Mouse (Mus musculus) stomach, embryonic 15.5 days (tissue): Measurements from ENCODE around the gene Pkm. TPM values are rescaled to one million over a fixed set of nuclear protein-coding genes. Genes with fewer than 3 reads are reported as not detected.

ENCODE experiments used
- ATAC-seq: fragments of 200-750 bp; cut with Nextera tagmentation; 2 replicates; pipeline ENCODE4 v1.8.0; 2017; ENCODE audit warnings: low read depth, moderate number of reproducible peaks, moderate TSS enrichment; ENCODE audit not compliant: insufficient read depth, low FRiP score
- H3K27ac ChIP-seq: fragments of 300-500 bp; sonication (generic); 2 replicates; pipeline ENCODE4 v1.5.1; 2015; ENCODE audit warnings: mild to moderate bottlenecking, inconsistent platforms
- H3K27me3 ChIP-seq: fragments of 300-500 bp; sonication (generic); replicated peaks from 2 replicates; pipeline ENCODE4 v1.6.1; 2015; ENCODE audit warnings: inconsistent platforms
- H3K36me3 ChIP-seq: fragments of 300-500 bp; sonication (generic); 2 replicates; pipeline ENCODE4 v1.6.1; 2015; ENCODE audit warnings: inconsistent platforms
- H3K4me1 ChIP-seq: fragments of 300-500 bp; sonication (generic); 2 replicates; pipeline ENCODE4 v1.6.1; 2015; ENCODE audit warnings: inconsistent platforms
- H3K4me2 ChIP-seq: fragments of 300-500 bp; sonication (generic); 2 replicates; pipeline ENCODE4 v1.6.1; 2015; ENCODE audit warnings: mild to moderate bottlenecking, inconsistent platforms
- H3K4me3 ChIP-seq: fragments of 300-500 bp; sonication (generic); replicated peaks from 2 replicates; pipeline ENCODE4 v1.5.1; 2015; ENCODE audit warnings: inconsistent platforms
- H3K9ac ChIP-seq: fragments of 300-500 bp; sonication (generic); 2 replicates; pipeline ENCODE4 v1.6.1; 2015; ENCODE audit warnings: inconsistent platforms
- H3K9me3 ChIP-seq: fragments of 300-500 bp; sonication (generic); 2 replicates; pipeline ENCODE4 v1.6.1; 2016; ENCODE audit warnings: inconsistent platforms
- WGBS: fragments of 180-500 bp; shearing (Covaris S2); methylation state at CpG from one replicate; pipeline ENCODE4 v1.1.7; 2015; 5-methylcytosine and 5-hydroxymethylcytosine counted together
- polyA plus RNA-seq: library from polyadenylated mRNA; unstranded; fragments of >200 nt; fragmentation: Nextera tagmentation; extraction: Ambion mirVana; gene quantifications from 2 replicates; pipeline ENCODE4 v1.2.1, GENCODE M21; 2015

Pkm gene
- polyA plus RNA-seq, 1 experiment from 2014 or later, result 989 TPM

GRCm38 (mm10) chr9:59667904-59668303, 11.7 kb downstream of the Pkm start:
- H3K4me2 ChIP-seq, result no peak overlapping the region

GRCm38 (mm10) chr9:59668473-59668872, 12.3 kb downstream of the Pkm start:
- H3K9me3 ChIP-seq, result no peaks in the 10 kb centered on the region
- no peak for ATAC-seq
- no peak overlapping the region for H3K4me2 ChIP-seq
- no peak overlapping the region for H3K4me3 ChIP-seq
- 83% methylated on average over 7 of the region's 7 CpGs for WGBS
- no peak overlapping the region for H3K9ac ChIP-seq
- no peaks in the 10 kb centered on the region for H3K27me3 ChIP-seq
- peaks cover 79% of the 10 kb centered on the region for H3K36me3 ChIP-seq
- peaks cover 4% of the 10 kb centered on the region; the same call in 1 of the 2 replicates for H3K4me1 ChIP-seq
- no peak overlapping the region for H3K27ac ChIP-seq

More at GRCm38 (mm10) chr9:59667904-59668303, 11.7 kb downstream of the Pkm start:
- 65% methylated on average over 6 of the region's 6 CpGs for WGBS
- H3K4me3 ChIP-seq, result no peak overlapping the region
- H3K27ac ChIP-seq, result no peak overlapping the region
- H3K4me1 ChIP-seq, result peaks cover 8% of the 10 kb centered on the region
- H3K9me3 ChIP-seq, result no peaks in the 10 kb centered on the region
- no peaks in the 10 kb centered on the region for H3K27me3 ChIP-seq
- no peak for ATAC-seq
- peaks cover 75% of the 10 kb centered on the region for H3K36me3 ChIP-seq
- H3K9ac ChIP-seq, result no peak overlapping the region

- Histone ChIP-seq H3K27me3 (no peaks in the 10 kb centered on the region), H3K36me3 (peaks cover 84% of the 10 kb centered on the region), H3K4me2 (no peak overlapping the region), H3K4me3 (no peak overlapping the region), H3K4me1 (peaks cover 1% of the 10 kb centered on the region; the same call in 1 of the 2 replicates), H3K9me3 (no peaks in the 10 kb centered on the region), H3K9ac (no peak overlapping the region), H3K27ac (no peak overlapping the region)
- ATAC-seq, result no peak
- WGBS, result 82% methylated on average over 4 of the region's 4 CpGs
Observed at GRCm38 (mm10) chr9:59669172-59669571, 13.0 kb downstream of the Pkm start.

GRCm38 (mm10) chr9:59672195-59672894, 16.2 kb downstream of the Pkm start:
- Histone ChIP-seq H3K4me1 (no peaks in the 10 kb centered on the region), H3K4me3 (no peak overlapping the region), H3K4me2 (no peak overlapping the region), H3K9me3 (no peaks in the 10 kb centered on the region), H3K9ac (no peak overlapping the region), H3K27ac (no peak overlapping the region), H3K36me3 (peaks cover 84% of the 10 kb centered on the region), H3K27me3 (no peaks in the 10 kb centered on the region)
- no peak for ATAC-seq
- WGBS, result 85% methylated on average over 12 of the region's 12 CpGs

- Histone ChIP-seq H3K27me3 (no peaks in the 10 kb centered on the region), H3K9ac (no peak overlapping the region), H3K4me1 (no peaks in the 10 kb centered on the region), H3K36me3 (peaks cover 85% of the 10 kb centered on the region), H3K9me3 (no peaks in the 10 kb centered on the region), H3K4me3 (no peak overlapping the region), H3K27ac (no peak overlapping the region), H3K4me2 (no peak overlapping the region)
- WGBS, result 67% methylated on average over 2 of the region's 2 CpGs
- no peak for ATAC-seq
Observed at GRCm38 (mm10) chr9:59673427-59673826, 17.3 kb downstream of the Pkm start.

- H3K4me1 ChIP-seq, result peaks cover 6% of the 10 kb centered on the region; the same call in 1 of the 2 replicates
- 85% methylated on average over 14 of the region's 14 CpGs for WGBS
- no peaks in the 10 kb centered on the region for H3K9me3 ChIP-seq
- H3K9ac ChIP-seq, result no peak overlapping the region
- no peak overlapping the region for H3K4me2 ChIP-seq
- no peak for ATAC-seq
- no peak overlapping the region for H3K27ac ChIP-seq
- peaks cover 78% of the 10 kb centered on the region for H3K36me3 ChIP-seq
- H3K4me3 ChIP-seq, result no peak overlapping the region
- no peaks in the 10 kb centered on the region for H3K27me3 ChIP-seq
Observed at GRCm38 (mm10) chr9:59675598-59675997, 19.4 kb downstream of the Pkm start.

- no peak for ATAC-seq
- WGBS, result 14% methylated on average over 1 of the region's 1 CpGs
- Histone ChIP-seq H3K4me3 (no peak overlapping the region), H3K9me3 (no peaks in the 10 kb centered on the region), H3K27ac (no peak overlapping the region), H3K9ac (no peak overlapping the region), H3K4me2 (no peak overlapping the region), H3K4me1 (peaks cover 9% of the 10 kb centered on the region; the same call in 1 of the 2 replicates), H3K27me3 (0 out of 2 replicates have a peak, but pooled peaks cover 5% of the 10 kb centered on the region), H3K36me3 (peaks cover 54% of the 10 kb centered on the region)
Observed at GRCm38 (mm10) chr9:59678313-59678712, 22.1 kb downstream of the Pkm start.

- peak within 1 kb of the TSS; percentile 52 for H3K4me3 ChIP-seq
- no peaks in the 10 kb centered on the region for H3K9me3 ChIP-seq
- ATAC-seq, result peak; percentile 96
- peaks cover 40% of the 10 kb centered on the region for H3K36me3 ChIP-seq
- 2% methylated on average over 47 of the region's 47 CpGs for WGBS
- peak within 1 kb of the TSS; percentile 100 for H3K4me2 ChIP-seq
- H3K4me1 ChIP-seq, result peaks cover 9% of the 10 kb centered on the region; the same call in 1 of the 2 replicates
- peak within 1 kb of the TSS; percentile 32 for H3K9ac ChIP-seq
- H3K27me3 ChIP-seq, result 0 out of 2 replicates have a peak, but pooled peaks cover 5% of the 10 kb centered on the region
- peak within 1 kb of the TSS; percentile 59 for H3K27ac ChIP-seq
Observed at GRCm38 (mm10) chr9:59679678-59680533, 23.7 kb downstream of the Pkm start, which contains the start of gene Gramd2. Gene Gramd2, plus strand, starts transcription at chr9:59680144.

- H3K9me3 ChIP-seq, result no peaks in the 10 kb centered on the region
- peak overlapping the region; percentile 32 for H3K9ac ChIP-seq
- 11% methylated on average over 16 of the region's 16 CpGs for WGBS
- H3K27me3 ChIP-seq, result 0 out of 2 replicates have a peak, but pooled peaks cover 5% of the 10 kb centered on the region
- peak overlapping the region; percentile 100 for H3K4me2 ChIP-seq
- ATAC-seq, result no peak
- peak overlapping the region; percentile 52 for H3K4me3 ChIP-seq
- peaks cover 34% of the 10 kb centered on the region for H3K36me3 ChIP-seq
- H3K27ac ChIP-seq, result peak overlapping the region; percentile 59
- peaks cover 9% of the 10 kb centered on the region; the same call in 1 of the 2 replicates for H3K4me1 ChIP-seq
Observed at GRCm38 (mm10) chr9:59680534-59680875, 24.3 kb downstream of the Pkm start.

- Histone ChIP-seq H3K36me3 (peaks cover 7% of the 10 kb centered on the region; the same call in 1 of the 2 replicates), H3K4me3 (no peak overlapping the region), H3K4me2 (no peak overlapping the region), H3K27me3 (0 out of 2 replicates have a peak, but pooled peaks cover 5% of the 10 kb centered on the region), H3K27ac (no peak overlapping the region), H3K4me1 (peaks cover 9% of the 10 kb centered on the region; the same call in 1 of the 2 replicates), H3K9ac (no peak overlapping the region), H3K9me3 (no peaks in the 10 kb centered on the region)
- no peak for ATAC-seq
- WGBS, result 54% methylated on average over 2 of the region's 2 CpGs
Observed at GRCm38 (mm10) chr9:59684020-59684419, 27.9 kb downstream of the Pkm start.

- no peak for ATAC-seq
- Histone ChIP-seq H3K4me2 (no peak overlapping the region), H3K27ac (no peak overlapping the region), H3K4me1 (peaks cover 10% of the 10 kb centered on the region; the same call in 1 of the 2 replicates), H3K4me3 (no peak overlapping the region), H3K9ac (no peak overlapping the region), H3K27me3 (no peaks in the 10 kb centered on the region), H3K9me3 (no peaks in the 10 kb centered on the region), H3K36me3 (no peaks in the 10 kb centered on the region)
- 33% methylated on average over 6 of the region's 6 CpGs for WGBS
Observed at GRCm38 (mm10) chr9:59687416-59688046, 31.4 kb downstream of the Pkm start.
